Mouse (Mus musculus): ENCODE measurements around the gene Snrnp35.

DNA sequence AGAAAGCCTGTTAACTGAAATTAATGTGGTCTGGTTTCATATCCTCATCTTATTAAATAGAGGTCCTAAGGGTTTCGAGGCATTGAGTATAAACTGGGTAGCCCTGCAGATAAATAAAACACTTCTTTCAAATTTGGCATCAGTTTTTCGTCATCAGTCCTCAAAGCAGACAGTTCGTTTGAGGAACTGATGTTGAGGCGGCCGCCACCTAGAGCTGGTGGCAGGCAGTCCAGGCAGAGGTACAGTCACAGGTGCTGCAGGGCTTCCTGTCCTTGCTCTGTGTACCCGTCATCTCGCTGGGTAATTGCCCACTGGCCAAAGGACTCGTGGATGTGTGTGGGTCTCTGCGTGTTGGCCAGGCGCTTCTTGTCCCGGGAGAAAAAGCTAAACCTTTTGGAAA lies 10.5 kb downstream of the Snrnp35 start:
- TF ChIP-seq CTCF (IDR thresholded peaks at IDR 0.05; ENCODE audit: low read depth) (no peak), EP300 (IDR thresholded peaks at IDR 0.05; ENCODE audit: low read depth) (no peak)
